Mouse (Mus musculus): ENCODE measurements around the gene Tmem132a. TPM values are rescaled to one million over a fixed set of nuclear protein-coding genes. Genes with fewer than 3 reads are reported as not detected.
A peak's percentile ranks its signal among the peaks of the same experiment; 100 is the strongest.

Gene Tmem132a
- polyA plus RNA-seq, 1 experiment from 2014 or later: 160 TPM

DNA sequence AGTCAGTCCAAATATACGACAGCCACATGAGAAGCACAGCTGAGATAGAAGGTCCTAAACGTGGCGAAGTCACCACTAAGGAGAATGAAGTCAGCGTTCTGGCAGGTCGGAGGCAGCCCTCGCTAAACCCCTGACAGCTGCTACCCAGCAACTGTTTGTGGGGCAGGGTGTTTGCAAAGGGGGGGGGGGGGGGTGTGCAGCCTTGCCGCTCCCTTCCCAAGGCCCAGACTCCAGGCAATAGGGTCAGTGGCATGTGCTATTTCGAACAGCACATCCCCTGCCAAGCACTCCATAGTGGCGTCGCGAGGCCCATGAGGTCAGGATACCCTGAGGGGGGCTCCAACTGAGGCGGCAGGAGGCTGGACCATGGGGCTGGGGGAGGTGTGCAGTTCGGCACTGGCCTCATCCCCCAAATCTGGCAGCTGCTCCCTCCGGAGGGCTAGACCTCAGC lies 11.3 kb upstream of the Tmem132a start:
- Histone ChIP-seq H3K36me3 (replicated peaks; ENCODE audit: control insufficient read depth, insufficient read depth) (no peaks in the 10 kb centered on the region; the same call in 1 of the 2 replicates), H3K27ac (peak overlapping the region; percentile 96), H3K4me3 (replicated peaks; ENCODE audit: low read length) (peak overlapping the region; percentile 66), H3K4me1 (replicated peaks; ENCODE audit: control insufficient read depth, insufficient read depth, low read length) (peaks cover 15% of the 10 kb centered on the region), H3K9ac (peak overlapping the region; percentile 66), H3K4me2 (replicated peaks) (peak overlapping the region; percentile 86), H3K27me3 (ENCODE audit: control insufficient read depth, insufficient read depth, low read length) (no peaks in the 10 kb centered on the region), H3K9me3 (ENCODE audit: control insufficient read depth, low read length) (no peaks in the 10 kb centered on the region)
- DNase-seq (ENCODE audit: low spot score) (no peak), ATAC-seq (ENCODE audit: low FRiP score) (no peak)
- 0% methylated on average over 14 of the region's 14 CpGs for WGBS

DNA sequence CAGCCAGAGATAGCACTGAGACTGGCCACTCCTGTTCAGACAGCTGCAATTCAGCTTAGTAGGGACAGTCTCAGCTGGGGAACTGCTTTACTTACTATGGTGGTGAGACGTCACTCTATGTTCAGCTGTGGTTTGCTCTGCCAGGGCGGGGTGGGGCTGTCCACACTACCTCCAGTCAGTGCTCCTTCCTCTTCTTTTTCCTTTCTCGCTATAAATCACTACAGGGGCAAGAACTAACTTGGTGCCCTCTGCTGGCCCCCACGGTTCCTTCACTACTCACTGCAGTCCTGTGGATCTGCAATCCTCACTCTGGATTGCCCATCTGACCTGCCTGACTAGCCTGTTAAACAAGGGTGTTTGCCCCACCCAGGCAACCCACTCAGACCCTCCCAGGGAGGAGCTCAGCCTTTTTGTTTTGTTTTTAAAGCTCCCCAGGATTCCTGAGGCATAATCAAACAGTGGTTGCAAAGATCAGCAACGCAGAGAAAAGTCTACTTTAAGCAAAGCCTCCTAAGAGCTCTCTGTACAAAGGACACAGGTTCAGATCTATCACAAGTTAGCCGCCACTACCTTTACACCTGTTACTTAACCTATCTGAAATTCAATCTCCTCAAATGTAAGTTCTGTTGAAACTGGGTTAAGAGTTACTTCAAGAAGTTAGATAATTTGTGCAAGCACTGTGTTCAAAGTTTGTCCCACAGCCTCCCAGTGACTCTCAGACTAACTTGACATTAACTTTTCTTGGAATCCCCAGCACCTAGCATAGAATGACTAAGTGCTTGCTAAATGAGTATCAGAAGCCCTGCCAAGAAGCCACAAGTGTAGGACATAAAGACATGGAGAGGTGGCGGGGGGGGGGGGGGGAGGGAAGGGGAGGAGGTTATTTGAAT lies 10.6 kb upstream of the Tmem132a start:
- 52% methylated on average over 6 of the region's 7 CpGs for WGBS
- Histone ChIP-seq H3K9ac (peak overlapping the region; percentile 66), H3K27me3 (ENCODE audit: control insufficient read depth, insufficient read depth, low read length) (no peaks in the 10 kb centered on the region), H3K9me3 (ENCODE audit: control insufficient read depth, low read length) (no peaks in the 10 kb centered on the region), H3K4me1 (replicated peaks; ENCODE audit: control insufficient read depth, insufficient read depth, low read length) (peaks cover 15% of the 10 kb centered on the region), H3K4me3 (replicated peaks; ENCODE audit: low read length) (peak overlapping the region; percentile 66), H3K4me2 (replicated peaks) (peak overlapping the region; percentile 86), H3K36me3 (replicated peaks; ENCODE audit: control insufficient read depth, insufficient read depth) (no peaks in the 10 kb centered on the region; the same call in 1 of the 2 replicates), H3K27ac (no peak overlapping the region)
- DNase-seq (ENCODE audit: low spot score): no peak
- ATAC-seq (ENCODE audit: low FRiP score): no peak

DNA sequence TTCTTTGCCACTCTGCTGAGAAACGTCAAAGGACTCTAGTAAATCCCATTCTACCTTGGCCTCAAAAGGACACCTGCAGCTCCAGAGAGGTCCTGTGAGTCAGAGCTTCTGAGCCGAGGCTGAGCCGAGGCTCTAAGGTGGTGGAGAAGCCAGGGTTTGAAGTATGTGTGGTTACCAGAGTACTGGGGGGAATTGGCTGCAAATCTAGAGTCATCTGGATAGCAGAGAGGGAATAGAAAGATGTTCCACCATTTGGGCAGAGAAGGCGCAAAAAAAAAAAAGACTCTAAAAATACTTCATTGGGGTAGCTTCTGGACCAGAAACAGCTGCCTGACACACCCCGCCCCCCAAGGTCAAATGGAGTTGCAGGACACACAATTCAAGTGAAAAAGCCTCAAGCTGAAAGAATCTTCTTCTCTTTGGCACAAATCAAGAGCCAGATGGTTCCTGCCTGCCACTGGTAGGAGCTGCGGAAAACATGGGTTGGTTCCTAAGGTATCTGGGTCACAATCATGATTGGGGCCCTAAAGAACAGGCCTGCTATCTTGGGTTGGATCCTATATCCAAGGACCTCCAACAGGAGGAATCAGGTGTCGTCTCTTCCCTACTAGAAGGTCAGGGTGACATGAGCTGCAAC lies 8.6 kb upstream of the Tmem132a start:
- WGBS: 94% methylated on average over 7 of the region's 7 CpGs
- Histone ChIP-seq H3K36me3 (replicated peaks; ENCODE audit: control insufficient read depth, insufficient read depth) (peaks cover 9% of the 10 kb centered on the region), H3K4me3 (replicated peaks; ENCODE audit: low read length) (no peak overlapping the region), H3K27ac (no peak overlapping the region), H3K9me3 (ENCODE audit: control insufficient read depth, low read length) (no peaks in the 10 kb centered on the region), H3K9ac (no peak overlapping the region), H3K4me2 (replicated peaks) (no peak overlapping the region), H3K27me3 (ENCODE audit: control insufficient read depth, insufficient read depth, low read length) (no peaks in the 10 kb centered on the region), H3K4me1 (replicated peaks; ENCODE audit: control insufficient read depth, insufficient read depth, low read length) (peaks cover 15% of the 10 kb centered on the region)
- no peak for ATAC-seq (ENCODE audit: low FRiP score)
- no peak for DNase-seq (ENCODE audit: low spot score)

DNA sequence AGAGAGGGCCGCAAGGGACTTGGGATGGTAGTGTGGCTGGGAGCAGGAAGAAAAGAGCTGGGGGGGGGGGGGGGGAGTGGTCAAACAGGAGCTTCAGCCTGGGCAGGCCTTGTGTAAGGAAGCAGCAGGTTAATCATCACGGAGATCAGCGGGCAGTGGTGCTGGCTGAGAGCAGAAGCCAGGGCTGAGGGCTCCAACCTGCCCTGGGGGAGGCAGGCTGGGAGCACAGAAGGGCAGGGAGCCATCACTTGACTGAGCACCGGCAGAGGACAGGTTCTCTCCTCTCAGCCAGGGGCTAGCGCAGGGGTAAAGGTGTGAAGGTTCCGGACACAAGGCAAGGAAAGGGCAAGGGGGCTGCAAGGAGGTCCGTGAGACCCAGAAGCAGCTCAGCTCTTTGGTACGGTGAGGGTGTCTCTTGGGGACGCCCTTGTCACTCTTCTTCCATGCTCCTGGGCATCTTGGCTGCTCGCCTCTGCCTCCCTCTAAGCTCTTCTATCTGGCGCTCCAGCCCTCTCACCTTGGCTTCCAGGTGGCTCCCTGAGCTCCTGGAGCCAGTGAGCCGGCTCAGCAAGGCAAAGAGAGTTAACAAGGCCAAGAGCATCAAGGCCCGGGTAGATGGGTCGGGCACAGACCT lies 1.7 kb upstream of the Tmem132a start:
- Histone ChIP-seq H3K4me2 (replicated peaks) (no peak overlapping the region), H3K9me3 (ENCODE audit: control insufficient read depth, low read length) (no peaks in the 10 kb centered on the region), H3K4me3 (replicated peaks; ENCODE audit: low read length) (no peak overlapping the region), H3K27me3 (ENCODE audit: control insufficient read depth, insufficient read depth, low read length) (no peaks in the 10 kb centered on the region), H3K36me3 (replicated peaks; ENCODE audit: control insufficient read depth, insufficient read depth) (peaks cover 42% of the 10 kb centered on the region), H3K27ac (no peak overlapping the region), H3K4me1 (replicated peaks; ENCODE audit: control insufficient read depth, insufficient read depth, low read length) (peaks cover 25% of the 10 kb centered on the region), H3K9ac (no peak overlapping the region)
- WGBS: 74% methylated on average over 14 of the region's 14 CpGs
- ATAC-seq (ENCODE audit: low FRiP score) (no peak), DNase-seq (ENCODE audit: low spot score) (no peak)

DNA sequence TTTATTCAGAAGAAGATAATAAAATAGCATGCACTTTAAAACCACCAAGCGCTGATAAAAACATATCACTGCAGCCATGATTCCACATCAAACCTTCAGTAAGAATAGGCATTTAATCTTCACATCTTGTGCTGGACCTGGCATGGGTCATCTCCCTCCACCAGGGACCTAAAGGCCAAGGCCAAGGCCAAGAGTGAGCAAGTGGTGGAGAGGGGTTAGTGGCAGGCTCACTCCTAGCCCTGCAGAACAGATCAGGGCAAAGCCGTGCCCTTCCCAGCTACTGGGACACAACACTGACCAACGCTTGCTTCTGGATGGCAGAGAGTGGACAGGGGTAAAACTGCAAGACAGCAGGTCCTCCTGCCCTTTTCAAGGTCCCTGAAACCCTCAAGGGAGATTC lies 936 bp upstream of the Tmem132a start:
- Histone ChIP-seq H3K36me3 (replicated peaks; ENCODE audit: control insufficient read depth, insufficient read depth) (peaks cover 49% of the 10 kb centered on the region), H3K4me1 (replicated peaks; ENCODE audit: control insufficient read depth, insufficient read depth, low read length) (peaks cover 25% of the 10 kb centered on the region), H3K9ac (no peak overlapping the region), H3K27ac (no peak overlapping the region), H3K27me3 (ENCODE audit: control insufficient read depth, insufficient read depth, low read length) (no peaks in the 10 kb centered on the region), H3K4me2 (replicated peaks) (no peak overlapping the region), H3K4me3 (replicated peaks; ENCODE audit: low read length) (0 out of 2 replicates have a peak overlapping the region, but pooled peaks have one; percentile 94), H3K9me3 (ENCODE audit: control insufficient read depth, low read length) (no peaks in the 10 kb centered on the region)
- DNase-seq (ENCODE audit: low spot score): no peak
- 90% methylated on average over 3 of the region's 3 CpGs for WGBS
- no peak for ATAC-seq (ENCODE audit: low FRiP score)

DNA sequence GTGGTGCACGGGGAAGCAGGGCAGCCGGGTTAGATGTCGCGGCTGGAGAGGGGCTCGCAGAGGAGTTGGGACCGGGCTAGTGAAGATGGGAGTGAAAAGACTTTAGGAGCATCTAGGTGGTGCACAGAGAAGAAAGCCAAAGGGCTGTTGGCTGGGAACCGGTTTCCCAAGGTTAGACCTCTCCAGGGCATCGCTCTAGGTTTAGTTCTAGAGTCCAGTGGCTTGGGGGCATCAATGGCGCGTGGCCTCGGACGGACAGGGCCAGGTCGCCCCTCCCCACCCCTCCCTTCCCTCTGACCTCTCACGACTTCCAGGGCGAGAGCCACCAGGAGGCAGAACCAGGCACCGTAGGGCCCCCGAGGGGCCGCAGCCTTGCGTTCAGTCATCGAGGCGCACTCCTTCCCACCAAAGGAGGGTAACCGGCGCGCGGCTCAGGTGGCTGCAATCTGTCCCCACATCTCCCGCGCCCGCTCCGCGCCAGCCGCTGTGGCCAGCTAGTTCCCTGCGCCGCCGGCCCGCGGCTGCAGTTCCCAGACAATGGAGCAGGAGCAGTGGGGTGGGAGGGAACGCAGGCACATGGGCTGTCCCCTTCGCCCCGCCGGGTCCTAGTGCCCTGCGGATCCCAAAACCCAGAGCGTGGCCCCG lies 377 bp downstream of the Tmem132a start:
- H3K4me3 ChIP-seq (replicated peaks; ENCODE audit: low read length): peak overlapping the region; percentile 94
- no peaks in the 10 kb centered on the region for H3K9me3 ChIP-seq (ENCODE audit: control insufficient read depth, low read length)
- under 1% methylated on average over 37 of the region's 43 CpGs for WGBS
- H3K27ac ChIP-seq: peak overlapping the region; percentile 95
- H3K9ac ChIP-seq: peak overlapping the region; percentile 99
- DNase-seq (ENCODE audit: low spot score) (peak; percentile 82), ATAC-seq (ENCODE audit: low FRiP score) (peak; percentile 94)
- H3K4me2 ChIP-seq (replicated peaks): peak overlapping the region; percentile 94
- peaks cover 25% of the 10 kb centered on the region for H3K4me1 ChIP-seq (replicated peaks; ENCODE audit: control insufficient read depth, insufficient read depth, low read length)
- no peaks in the 10 kb centered on the region for H3K27me3 ChIP-seq (ENCODE audit: control insufficient read depth, insufficient read depth, low read length)
- peaks cover 62% of the 10 kb centered on the region for H3K36me3 ChIP-seq (replicated peaks; ENCODE audit: control insufficient read depth, insufficient read depth)

DNA sequence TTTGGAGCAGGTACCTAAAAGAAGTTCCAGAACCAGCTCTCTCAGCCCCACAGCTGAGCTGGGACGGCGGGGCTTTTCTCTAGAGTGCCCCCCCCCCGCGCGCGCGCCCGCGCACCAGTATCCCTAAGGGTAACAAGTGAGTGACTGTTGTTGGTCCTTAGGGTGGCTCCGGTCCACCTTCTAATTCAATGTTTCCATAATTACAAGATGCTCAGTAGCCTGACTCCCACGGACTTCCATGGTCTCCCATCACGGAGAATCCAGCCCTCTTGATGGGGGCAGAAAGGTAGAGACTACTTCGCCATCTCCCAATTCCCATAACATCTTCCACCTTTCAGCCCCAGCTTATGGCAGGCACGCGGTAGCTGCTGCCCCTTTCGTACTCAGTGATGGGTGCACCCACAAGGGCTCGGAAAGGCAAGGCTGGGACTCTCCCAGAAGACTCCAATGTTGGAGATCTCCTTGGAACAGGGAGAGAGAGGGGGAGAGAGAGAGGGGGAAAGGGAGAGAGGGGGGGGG lies 1.1 kb downstream of the Tmem132a start:
- under 1% methylated on average over 17 of the region's 17 CpGs for WGBS
- DNase-seq (ENCODE audit: low spot score) (no peak), ATAC-seq (ENCODE audit: low FRiP score) (peak; percentile 25; the same call in 1 of the 2 replicates)
- peaks cover 64% of the 10 kb centered on the region for H3K36me3 ChIP-seq (replicated peaks; ENCODE audit: control insufficient read depth, insufficient read depth)
- H3K9me3 ChIP-seq (ENCODE audit: control insufficient read depth, low read length): no peaks in the 10 kb centered on the region
- no peaks in the 10 kb centered on the region for H3K27me3 ChIP-seq (ENCODE audit: control insufficient read depth, insufficient read depth, low read length)
- peak overlapping the region; percentile 99 for H3K9ac ChIP-seq
- peaks cover 25% of the 10 kb centered on the region for H3K4me1 ChIP-seq (replicated peaks; ENCODE audit: control insufficient read depth, insufficient read depth, low read length)
- H3K4me3 ChIP-seq (replicated peaks; ENCODE audit: low read length): peak overlapping the region; percentile 94
- peak overlapping the region; percentile 95 for H3K27ac ChIP-seq
- peak overlapping the region; percentile 94 for H3K4me2 ChIP-seq (replicated peaks)

DNA sequence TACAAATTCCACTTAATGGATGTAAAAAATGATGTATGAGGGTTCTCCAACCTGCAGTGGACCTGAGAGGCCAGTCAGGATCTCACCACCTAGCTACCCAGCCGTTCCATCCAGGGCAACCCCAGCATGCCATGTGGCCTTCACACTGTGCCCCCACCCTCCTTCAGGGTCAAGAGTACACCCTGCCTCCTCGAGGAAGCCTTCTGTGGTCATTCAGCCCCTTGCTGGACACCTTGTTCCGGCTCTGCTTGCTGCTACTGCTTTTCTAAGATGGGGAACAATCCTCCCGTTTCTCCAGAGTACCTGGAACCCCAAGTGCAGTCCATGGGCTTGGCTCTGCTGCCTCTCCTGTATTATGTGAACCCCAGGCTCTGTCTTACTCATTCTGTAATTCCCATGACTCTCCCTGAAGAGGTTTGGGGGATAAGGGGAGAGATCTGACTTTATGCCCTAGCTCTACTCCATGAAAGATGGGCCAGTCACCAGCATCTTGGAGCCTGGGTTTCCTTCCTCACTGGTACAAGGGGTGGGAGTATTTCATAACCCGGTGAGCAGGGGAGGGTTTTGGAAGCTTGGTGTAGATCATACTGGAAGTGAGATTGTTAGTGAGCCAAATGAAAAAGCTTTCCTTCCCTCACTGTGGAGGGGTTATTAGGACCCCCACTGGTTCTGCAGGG lies 1.7 kb downstream of the Tmem132a start:
- no peaks in the 10 kb centered on the region for H3K9me3 ChIP-seq (ENCODE audit: control insufficient read depth, low read length)
- no peaks in the 10 kb centered on the region for H3K27me3 ChIP-seq (ENCODE audit: control insufficient read depth, insufficient read depth, low read length)
- peak overlapping the region; percentile 99 for H3K9ac ChIP-seq
- ATAC-seq (ENCODE audit: low FRiP score): no peak
- DNase-seq (ENCODE audit: low spot score): no peak
- 23% methylated on average over 5 of the region's 5 CpGs for WGBS
- H3K27ac ChIP-seq: peak overlapping the region; percentile 95; the same call in 1 of the 2 replicates
- peaks cover 25% of the 10 kb centered on the region for H3K4me1 ChIP-seq (replicated peaks; ENCODE audit: control insufficient read depth, insufficient read depth, low read length)
- peaks cover 64% of the 10 kb centered on the region for H3K36me3 ChIP-seq (replicated peaks; ENCODE audit: control insufficient read depth, insufficient read depth)
- H3K4me2 ChIP-seq (replicated peaks): peak overlapping the region; percentile 94
- H3K4me3 ChIP-seq (replicated peaks; ENCODE audit: low read length): peak overlapping the region; percentile 94
